Mouse (Mus musculus): ENCODE measurements around the gene Olfr575.

Olfr575 gene

GRCm38 (mm10) chr7:102958593-102958992, at the start of gene Olfr575:
Gene Olfr575 (minus strand): TSS chr7:102958775.
- no peak for DNase-seq

DNA sequence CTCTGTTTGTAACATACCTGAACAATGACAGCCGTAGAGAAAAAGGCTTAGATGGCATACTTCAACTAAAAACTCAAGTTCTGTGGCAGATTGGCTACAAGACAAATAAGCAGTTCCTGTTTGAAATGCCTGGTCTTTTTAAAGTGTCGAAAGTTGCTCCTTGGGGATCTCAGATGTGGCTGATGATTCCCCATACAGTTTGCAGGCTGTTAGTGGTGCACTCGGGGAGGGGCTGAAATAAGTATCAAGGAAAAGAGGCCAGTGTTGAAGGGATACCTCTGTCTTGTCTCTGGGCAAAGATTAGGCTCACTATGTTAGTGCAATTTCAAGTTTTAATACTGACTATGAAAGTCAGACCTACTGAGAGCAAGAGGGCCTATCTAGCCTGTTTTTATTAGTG, 30.6 kb upstream of the Olfr575 start, which contains the start of gene Olfr578:
Gene Olfr578 (minus strand): TSS at position 101 of the 400 bp plus-strand sequence.
- DNase-seq, result no peak

DNA sequence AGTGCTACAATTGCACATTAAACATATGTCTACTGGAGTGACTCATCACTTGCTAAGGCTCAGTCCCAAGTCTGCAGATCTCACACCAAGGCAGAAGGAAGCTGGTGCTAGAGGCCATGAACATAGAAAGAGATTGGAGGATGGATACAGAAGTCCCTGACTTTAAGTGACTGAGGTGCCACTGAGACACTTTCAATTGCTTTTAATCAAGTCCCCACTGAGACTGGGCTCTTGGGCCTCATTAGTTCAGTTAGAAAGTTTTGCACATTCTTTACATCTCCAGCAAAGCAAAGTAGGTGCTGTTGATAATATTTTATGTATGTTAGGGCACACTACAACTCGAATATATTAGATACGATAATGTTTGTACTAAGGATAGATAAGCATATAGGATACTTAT, 17.3 kb upstream of the Olfr575 start, which contains the start of gene Olfr577:
Gene Olfr577 (minus strand): TSS at position 101 of the 400 bp plus-strand sequence.
- no peak for DNase-seq

DNA sequence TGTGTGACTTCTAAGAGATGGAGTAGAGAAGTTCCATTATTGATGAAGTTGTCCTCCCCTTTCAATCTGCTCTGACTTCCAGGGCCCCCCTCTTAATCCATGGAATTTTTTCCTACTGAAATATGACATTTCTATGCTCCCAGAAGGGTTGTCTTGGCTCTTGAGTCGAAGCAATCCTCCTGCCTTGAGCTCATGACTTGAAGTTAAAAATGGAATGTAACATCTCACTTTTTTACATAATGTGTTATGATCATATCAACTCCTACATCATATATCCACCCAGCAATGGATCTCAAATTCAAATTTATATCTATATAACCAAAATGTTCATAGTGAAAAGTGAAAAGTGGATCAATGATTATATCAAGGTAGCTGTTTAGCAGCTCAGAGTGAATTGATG, 15.8 kb upstream of the Olfr575 start:
- no peak for DNase-seq

GRCm38 (mm10) chr7:102962360-102962759, 3.8 kb upstream of the Olfr575 start, which contains the start of gene Olfr576:
Gene Olfr576 (plus strand): TSS chr7:102962660.
- DNase-seq, result no peak

GRCm38 (mm10) chr7:102958137-102958536, 438 bp downstream of the Olfr575 start:
- DNase-seq, result no peak

GRCm38 (mm10) chr7:102950732-102951131, 7.8 kb downstream of the Olfr575 start:
- no peak for DNase-seq

DNA sequence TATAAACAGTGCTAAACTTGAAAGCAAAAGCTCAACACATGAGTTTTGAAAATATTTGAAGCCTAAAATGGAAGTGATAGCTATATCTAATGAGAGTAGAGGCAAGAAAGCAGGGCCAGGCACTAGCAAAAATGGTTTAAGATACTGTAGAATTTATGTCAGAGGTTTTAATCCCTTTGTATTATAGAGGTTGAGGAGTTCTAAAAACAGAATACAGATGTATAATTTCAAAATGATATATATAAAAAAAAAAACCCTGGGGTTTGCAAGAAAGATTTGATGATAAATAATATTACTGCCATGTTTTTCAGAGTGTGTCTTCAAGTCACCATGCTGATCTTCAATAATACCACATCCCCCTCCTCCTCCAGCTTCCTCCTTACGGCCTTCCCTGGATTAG, 10.4 kb downstream of the Olfr575 start, which contains the start of gene Olfr574:
Gene Olfr574 (plus strand): TSS at position 301 of the 400 bp plus-strand sequence.
- DNase-seq, result no peak

- DNase-seq, result no peak
These were observed 15.2 kb downstream of the Olfr575 start for GRCm38 (mm10) chr7:102943417-102943816.

DNA sequence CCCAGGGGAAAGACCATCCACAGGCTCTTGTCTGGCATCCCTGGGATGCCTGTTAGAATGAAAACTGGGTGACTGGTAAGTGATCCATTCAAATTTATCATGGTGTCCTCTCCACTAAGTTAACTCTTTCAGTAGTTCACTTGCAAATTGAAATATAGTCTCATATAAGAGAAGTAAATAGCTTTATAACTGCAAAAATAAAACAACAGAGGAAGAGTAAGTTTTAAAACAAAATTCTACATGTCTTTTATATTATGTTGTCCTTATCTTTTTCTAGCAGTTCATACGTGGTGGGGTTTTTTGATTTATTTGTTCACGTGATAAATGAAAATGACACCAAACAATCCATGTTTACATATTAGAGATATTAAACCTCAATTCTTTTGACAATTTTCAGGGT, 16.1 kb downstream of the Olfr575 start, which contains the start of gene Olfr573-ps1:
Gene Olfr573-ps1 (minus strand): TSS at position 101 of the 400 bp plus-strand sequence.
- no peak for DNase-seq

DNA sequence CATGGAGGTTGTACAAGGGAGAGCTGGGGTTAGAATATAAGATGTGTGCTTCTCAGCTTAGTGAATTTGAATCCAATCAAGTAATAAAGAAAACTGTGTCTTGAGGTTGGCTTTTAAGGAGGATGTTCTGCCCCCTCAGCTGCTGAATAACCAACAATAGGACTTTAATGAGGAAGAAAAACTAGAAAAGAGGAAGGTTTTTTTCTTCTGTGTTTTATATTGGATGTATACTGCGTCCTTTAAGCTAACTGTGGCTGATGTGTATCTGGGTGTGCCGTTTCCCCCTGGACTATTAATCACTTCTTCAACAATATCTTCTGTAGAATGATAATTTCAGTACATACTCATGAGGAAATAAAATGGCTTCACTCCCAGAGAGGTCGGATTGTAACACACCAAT, 31.5 kb downstream of the Olfr575 start:
- no peak for DNase-seq

- DNase-seq, result no peak
These were observed 34.5 kb downstream of the Olfr575 start, which contains the start of gene Olfr572 for GRCm38 (mm10) chr7:102924109-102924508. Gene Olfr572 (plus strand): TSS chr7:102924409.

GRCm38 (mm10) chr7:102919632-102920031, 38.9 kb downstream of the Olfr575 start:
- peak; percentile 29 for DNase-seq

- no peak for DNase-seq
These were observed 41.3 kb downstream of the Olfr575 start, which contains the start of gene Olfr571 for GRCm38 (mm10) chr7:102917032-102917875. Gene Olfr571 (minus strand): TSS chr7:102917536.

DNA sequence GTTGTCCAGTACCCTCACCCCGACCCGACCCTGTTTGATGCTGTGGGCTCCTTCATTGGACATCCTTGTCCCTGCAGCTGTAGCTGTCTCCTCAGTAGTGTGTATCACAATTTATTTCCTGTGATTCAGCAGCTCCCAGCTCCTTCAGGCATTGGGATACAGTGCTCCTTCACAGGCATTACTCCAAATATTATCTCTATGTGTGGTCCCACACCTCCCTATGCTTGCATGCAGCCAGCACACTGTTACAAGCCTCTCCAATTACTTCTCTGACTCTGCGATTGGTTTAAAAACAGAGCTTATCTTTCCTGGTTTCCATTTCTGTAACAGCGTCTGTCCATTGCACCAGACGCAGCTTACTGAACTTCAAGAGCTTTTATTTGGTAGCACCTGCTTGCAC, 42.2 kb downstream of the Olfr575 start:
- no peak for DNase-seq

- DNase-seq, result no peak
These were observed 43.3 kb downstream of the Olfr575 start for GRCm38 (mm10) chr7:102915261-102915660.
